Mouse (Mus musculus) liver, postnatal 0 days (tissue): Measurements from ENCODE around the gene Atp6v0a2.
"Not testable (repeated sequence)": the region's sequence is repeated elsewhere in the genome, so short reads cannot be mapped to it uniquely, and the experiment has no call there.

ENCODE experiments used
- CTCF ChIP-seq: sonication (generic); IDR thresholded peaks from 2 replicates; pipeline ENCODE4 v1.5.1; 2016; ENCODE audit warnings: antibody characterized with exemption, low read depth
- EP300 ChIP-seq: IDR thresholded peaks from 2 replicates; pipeline ENCODE4 v1.6.1; 2016; ENCODE audit warnings: antibody characterized with exemption, low read depth, mild to moderate bottlenecking

- TF ChIP-seq CTCF, EP300: not testable (repeated sequence)
Observed at GRCm38 (mm10) chr5:124599726-124600125, 28.6 kb upstream of the Atp6v0a2 start.
